Comparison of ENCODE assay signal across 16 mouse cellular contexts in the genomic region with DNA sequence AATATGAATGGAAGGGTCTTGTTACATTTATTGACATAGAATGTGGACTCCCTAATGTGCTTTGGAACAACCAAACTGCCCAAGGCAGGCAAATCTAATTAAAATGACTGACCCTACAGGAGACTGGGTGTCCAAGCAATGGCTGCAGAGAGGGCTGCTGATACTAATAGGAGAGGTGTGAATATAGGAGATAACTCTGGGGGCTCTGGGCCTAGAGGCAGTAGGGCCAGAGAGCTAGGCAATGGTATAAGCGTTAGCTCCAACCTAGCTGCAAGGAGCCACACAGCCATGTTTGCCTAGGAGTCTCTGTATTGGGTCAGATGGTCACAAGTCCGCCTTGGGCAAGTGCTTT.
DNase-seq lines count a peak whose midpoint lies in the region; ATAC-seq and TF ChIP-seq lines count a peak whose summit lies in the region.
"Had no signal": no experiment of that assay in that cellular context is flagged by ENCODE, and none has a peak within 500 bp of the region (broad histone marks: within the 10 kb centered on the region; RNA-seq: fewer than 3 reads in every experiment).

No protein-coding gene starts in this region.

- H3K9ac ChIP-seq in forebrain, embryonic 12.5 days, result no peak overlapping the region
- H3K9ac ChIP-seq in forebrain, embryonic 14.5 days (ENCODE audit: low read length), result no peak overlapping the region
- no peak overlapping the region for H3K9ac ChIP-seq in hindbrain, embryonic 16.5 days (ENCODE audit: low read depth, low read length)
- H3K9ac ChIP-seq in midbrain, embryonic 16.5 days (ENCODE audit: low read depth, low read length), result no peak overlapping the region
- H3K9ac ChIP-seq in stomach, postnatal 0 days (ENCODE audit: low read length), result no peak overlapping the region
- H3K9ac ChIP-seq: embryonic facial prominence, embryonic 12.5 days; limb, embryonic 12.5 days; liver, embryonic 13.5 days had no signal

- TF ChIP-seq CTCF in stomach, postnatal 0 days (IDR thresholded peaks at IDR 0.05; ENCODE audit: low read depth), result no peak

- peaks cover 7% of the 10 kb centered on the region for H3K36me3 ChIP-seq in forebrain, embryonic 12.5 days (replicated peaks)
- H3K36me3 ChIP-seq in forebrain, embryonic 14.5 days (ENCODE audit: control insufficient read depth, insufficient read depth, low read length), result 0 out of 2 replicates have a peak, but pooled peaks cover 2% of the 10 kb centered on the region
- 0 out of 2 replicates have a peak, but pooled peaks cover 2% of the 10 kb centered on the region for H3K36me3 ChIP-seq in hindbrain, embryonic 16.5 days (ENCODE audit: control insufficient read depth, insufficient read depth, low read length)
- no peaks in the 10 kb centered on the region for H3K36me3 ChIP-seq in midbrain, embryonic 16.5 days (ENCODE audit: control insufficient read depth, insufficient read depth, low read length)
- H3K36me3 ChIP-seq in stomach, postnatal 0 days (ENCODE audit: control insufficient read depth, insufficient read depth, low read length), result no peaks in the 10 kb centered on the region
- H3K36me3 ChIP-seq: embryonic facial prominence, embryonic 12.5 days; liver, embryonic 13.5 days had no signal

- 78% methylated on average over 2 of the region's 2 CpGs for WGBS in forebrain, embryonic 12.5 days
- 74% methylated on average over 2 of the region's 2 CpGs for WGBS in forebrain, embryonic 14.5 days
- WGBS in hindbrain, embryonic 16.5 days, result 66% methylated on average over 2 of the region's 2 CpGs
- WGBS in midbrain, embryonic 16.5 days, result 56% methylated on average over 2 of the region's 2 CpGs
- 87% methylated on average over 2 of the region's 2 CpGs for WGBS in stomach, postnatal 0 days

- no peak; the same call in none of the 2 replicates for ATAC-seq in forebrain, embryonic 12.5 days (ENCODE audit: low FRiP score)
- no peak for ATAC-seq in forebrain, embryonic 14.5 days
- peak; percentile 53; the same call in 1 of the 2 replicates for ATAC-seq in hindbrain, embryonic 16.5 days
- peak; percentile 60 for ATAC-seq in midbrain, embryonic 16.5 days
- no peak for ATAC-seq in stomach, postnatal 0 days (ENCODE audit: low FRiP score, low TSS enrichment)
- ATAC-seq: intestine, postnatal 0 days had no signal

- peaks cover 38% of the 10 kb centered on the region for H3K4me1 ChIP-seq in forebrain, embryonic 12.5 days
- peaks cover 18% of the 10 kb centered on the region; the same call in 1 of the 2 replicates for H3K4me1 ChIP-seq in forebrain, embryonic 14.5 days (ENCODE audit: control insufficient read depth, insufficient read depth, low read length)
- H3K4me1 ChIP-seq in hindbrain, embryonic 16.5 days (ENCODE audit: control insufficient read depth, insufficient read depth, low read depth, low read length), result peaks cover 17% of the 10 kb centered on the region
- peaks cover 19% of the 10 kb centered on the region for H3K4me1 ChIP-seq in midbrain, embryonic 16.5 days (ENCODE audit: control insufficient read depth, insufficient read depth, low read length)
- no peaks in the 10 kb centered on the region for H3K4me1 ChIP-seq in stomach, postnatal 0 days (replicated peaks; ENCODE audit: control insufficient read depth, insufficient read depth)
- H3K4me1 ChIP-seq: liver, embryonic 13.5 days had no signal

- H3K27ac ChIP-seq in forebrain, embryonic 12.5 days, result peak overlapping the region; percentile 83
- peak overlapping the region; percentile 44; the same call in 1 of the 2 replicates for H3K27ac ChIP-seq in forebrain, embryonic 14.5 days (ENCODE audit: low read depth, low read length)
- H3K27ac ChIP-seq in hindbrain, embryonic 16.5 days (ENCODE audit: low read depth, low read length), result peak overlapping the region; percentile 66
- peak overlapping the region; percentile 74 for H3K27ac ChIP-seq in midbrain, embryonic 16.5 days (ENCODE audit: low read length)
- H3K27ac ChIP-seq in stomach, postnatal 0 days (replicated peaks), result no peak overlapping the region
- H3K27ac ChIP-seq: embryonic facial prominence, embryonic 12.5 days; limb, embryonic 12.5 days; liver, embryonic 13.5 days had no signal

- 0 out of 2 replicates have a peak overlapping the region, but pooled peaks have one; percentile 19 for H3K4me2 ChIP-seq in forebrain, embryonic 12.5 days
- H3K4me2 ChIP-seq in forebrain, embryonic 14.5 days (ENCODE audit: low read length), result no peak overlapping the region
- H3K4me2 ChIP-seq in hindbrain, embryonic 16.5 days (ENCODE audit: low read length), result no peak overlapping the region
- no peak overlapping the region for H3K4me2 ChIP-seq in midbrain, embryonic 16.5 days (ENCODE audit: low read length)
- no peak overlapping the region for H3K4me2 ChIP-seq in stomach, postnatal 0 days (replicated peaks; ENCODE audit: low read depth)
- H3K4me2 ChIP-seq: embryonic facial prominence, embryonic 12.5 days; limb, embryonic 12.5 days; liver, embryonic 13.5 days had no signal

- H3K27me3 ChIP-seq in forebrain, embryonic 12.5 days, result no peaks in the 10 kb centered on the region
- no peaks in the 10 kb centered on the region for H3K27me3 ChIP-seq in forebrain, embryonic 14.5 days (replicated peaks; ENCODE audit: control insufficient read depth, insufficient read depth, low read length)
- no peaks in the 10 kb centered on the region for H3K27me3 ChIP-seq in hindbrain, embryonic 16.5 days (replicated peaks; ENCODE audit: control insufficient read depth, insufficient read depth, low read length)
- H3K27me3 ChIP-seq in midbrain, embryonic 16.5 days (ENCODE audit: control insufficient read depth, insufficient read depth, low read depth, low read length), result no peaks in the 10 kb centered on the region
- H3K27me3 ChIP-seq in stomach, postnatal 0 days (ENCODE audit: control insufficient read depth, insufficient read depth, low read length), result no peaks in the 10 kb centered on the region
- H3K27me3 ChIP-seq: embryonic facial prominence, embryonic 12.5 days; liver, embryonic 13.5 days had no signal

- H3K4me3 ChIP-seq in forebrain, embryonic 12.5 days (replicated peaks), result no peak overlapping the region
- H3K4me3 ChIP-seq in forebrain, embryonic 14.5 days (ENCODE audit: low read depth, low read length), result no peak overlapping the region
- no peak overlapping the region for H3K4me3 ChIP-seq in hindbrain, embryonic 16.5 days (ENCODE audit: low read length)
- no peak overlapping the region for H3K4me3 ChIP-seq in midbrain, embryonic 16.5 days (ENCODE audit: low read depth, low read length)
- H3K4me3 ChIP-seq in stomach, postnatal 0 days (ENCODE audit: low read depth, low read length), result no peak overlapping the region
- H3K4me3 ChIP-seq: embryonic facial prominence, embryonic 12.5 days; limb, embryonic 12.5 days; liver, embryonic 13.5 days; myocyte had no signal

- H3K9me3 ChIP-seq in forebrain, embryonic 12.5 days, result no peaks in the 10 kb centered on the region
- H3K9me3 ChIP-seq in forebrain, embryonic 14.5 days (replicated peaks; ENCODE audit: control insufficient read depth, low read length), result no peaks in the 10 kb centered on the region
- H3K9me3 ChIP-seq in hindbrain, embryonic 16.5 days (ENCODE audit: control insufficient read depth, low read length), result no peaks in the 10 kb centered on the region
- H3K9me3 ChIP-seq in midbrain, embryonic 16.5 days (replicated peaks; ENCODE audit: control insufficient read depth, low read length, poor library complexity, severe bottlenecking), result no peaks in the 10 kb centered on the region
- no peaks in the 10 kb centered on the region for H3K9me3 ChIP-seq in stomach, postnatal 0 days (ENCODE audit: control insufficient read depth, low read length)
- H3K9me3 ChIP-seq: embryonic facial prominence, embryonic 12.5 days; limb, embryonic 12.5 days; liver, embryonic 13.5 days had no signal

- no peak for TF ChIP-seq EP300 in stomach, postnatal 0 days (optimal IDR thresholded peaks at IDR 0.05)

- no peak for DNase-seq in forebrain, embryonic 14.5 days (ENCODE audit: low spot score)
- no peak for DNase-seq in stomach, postnatal 0 days (ENCODE audit: low spot score)
- no peak for DNase-seq in gastrocnemius, postnatal 10 days
- no peak for DNase-seq in frontal cortex, postnatal 25 days (ENCODE audit: low spot score in 2 of 2)
- DNase-seq: adrenal gland, postnatal 36 days; heart, postnatal 4 days; liver, embryonic 13.5 days; right cerebral cortex, postnatal 14 days; thymus, postnatal 14 days had no signal

Comparison
In these comparisons a context has a peak if more than half of its experiments do, and no peak if none do; other contexts are left out.
1. ATAC-seq: peak in hindbrain, embryonic 16.5 days (single experiment) and midbrain, embryonic 16.5 days (single experiment); none in forebrain, embryonic 12.5 days (single experiment), forebrain, embryonic 14.5 days (single experiment) and stomach, postnatal 0 days (single experiment).